Mouse (Mus musculus): ENCODE results near the gene Chmp3. TPM values are rescaled to one million over a fixed set of nuclear protein-coding genes. Genes with fewer than 3 reads are reported as not detected.

Gene Chmp3
- polyA plus RNA-seq, 1 experiment: 53.9 TPM

DNA sequence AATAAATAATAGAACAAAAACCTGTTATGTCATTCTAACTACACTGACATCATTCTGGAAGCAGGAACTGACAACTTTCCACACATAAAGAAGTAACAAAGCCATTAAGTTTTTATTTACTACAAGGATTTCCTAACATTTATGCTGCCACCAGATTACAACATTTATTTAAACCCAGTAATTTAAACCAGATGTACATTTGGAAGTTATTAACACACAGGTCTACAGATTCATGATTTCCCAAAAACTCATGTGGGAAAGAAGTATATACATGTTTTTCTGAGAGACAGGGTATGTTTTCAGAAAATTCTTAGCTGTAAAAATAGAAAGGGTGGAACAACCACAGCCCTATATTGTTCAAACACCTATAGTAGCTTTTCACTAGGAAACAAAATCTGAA, 81.1 kb downstream of the Chmp3 start:
- no peak for TF ChIP-seq CTCF (IDR thresholded peaks at IDR 0.05; ENCODE audit: insufficient read depth, low read length)
- TF ChIP-seq POLR2A (IDR thresholded peaks at IDR 0.05; ENCODE audit: borderline replicate concordance, extremely low read depth, low read depth, low read length): no peak
- no peak for DNase-seq

DNA sequence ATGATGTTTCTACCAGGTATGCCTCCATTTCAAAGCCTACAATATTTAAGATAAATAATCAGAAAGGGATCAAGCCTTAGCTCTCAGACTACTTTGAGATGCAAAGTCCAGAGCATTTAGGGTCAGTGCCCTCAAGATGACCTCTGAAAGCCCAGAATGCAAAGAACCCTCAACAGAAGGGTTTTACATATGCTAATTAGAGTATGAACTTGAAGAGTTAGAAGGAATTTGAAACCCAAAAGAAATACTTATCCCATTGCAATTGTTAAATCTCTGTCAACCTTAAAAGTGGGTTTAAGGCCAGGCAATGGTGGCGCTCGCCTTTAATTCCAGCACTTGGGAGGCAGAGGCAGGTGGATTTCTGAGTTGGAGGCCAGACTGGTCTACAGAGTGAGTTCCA, 82.4 kb downstream of the Chmp3 start:
- TF ChIP-seq CTCF (IDR thresholded peaks at IDR 0.05; ENCODE audit: insufficient read depth, low read length) (no peak), POLR2A (IDR thresholded peaks at IDR 0.05; ENCODE audit: borderline replicate concordance, extremely low read depth, low read depth, low read length) (no peak)
- no peak for DNase-seq
- peaks cover 17% of the 10 kb centered on the region for H3K4me1 ChIP-seq (ENCODE audit: control insufficient read depth, insufficient read depth, low read length)
- 95% methylated on average over 2 of the region's 2 CpGs for WGBS
- H3K4me3 ChIP-seq (replicated peaks; ENCODE audit: extremely low read depth, low read depth, low read length): no peak overlapping the region

More for the DNA sequence above, 81.1 kb downstream of the Chmp3 start:
- H3K4me3 ChIP-seq (replicated peaks; ENCODE audit: extremely low read depth, low read depth, low read length): no peak overlapping the region
- H3K4me1 ChIP-seq (ENCODE audit: control insufficient read depth, insufficient read depth, low read length): peaks cover 10% of the 10 kb centered on the region

DNA sequence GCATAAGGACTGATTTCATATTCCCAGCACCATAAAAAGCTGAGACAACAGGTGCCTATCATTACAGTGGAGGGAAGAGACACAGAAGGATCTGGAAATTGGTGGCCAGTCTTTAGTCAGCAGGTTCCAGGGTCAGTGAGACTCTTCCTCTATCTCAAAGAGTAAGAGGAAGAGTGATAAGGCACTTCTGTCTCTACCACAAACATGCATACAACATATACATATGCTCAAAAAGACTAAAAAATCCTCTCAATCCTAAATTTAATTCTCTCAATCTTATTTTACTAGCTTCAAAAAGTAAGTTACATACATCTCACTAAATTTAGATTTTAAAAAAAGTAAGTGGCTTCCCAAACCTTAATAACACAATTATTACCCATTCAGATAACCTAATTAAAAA, 83.7 kb downstream of the Chmp3 start:
- Histone ChIP-seq H3K4me3 (replicated peaks; ENCODE audit: extremely low read depth, low read depth, low read length) (no peak overlapping the region), H3K4me1 (ENCODE audit: control insufficient read depth, insufficient read depth, low read length) (peaks cover 10% of the 10 kb centered on the region)
- TF ChIP-seq POLR2A (IDR thresholded peaks at IDR 0.05; ENCODE audit: borderline replicate concordance, extremely low read depth, low read depth, low read length) (no peak), CTCF (IDR thresholded peaks at IDR 0.05; ENCODE audit: insufficient read depth, low read length) (no peak)
- no peak for DNase-seq

DNA sequence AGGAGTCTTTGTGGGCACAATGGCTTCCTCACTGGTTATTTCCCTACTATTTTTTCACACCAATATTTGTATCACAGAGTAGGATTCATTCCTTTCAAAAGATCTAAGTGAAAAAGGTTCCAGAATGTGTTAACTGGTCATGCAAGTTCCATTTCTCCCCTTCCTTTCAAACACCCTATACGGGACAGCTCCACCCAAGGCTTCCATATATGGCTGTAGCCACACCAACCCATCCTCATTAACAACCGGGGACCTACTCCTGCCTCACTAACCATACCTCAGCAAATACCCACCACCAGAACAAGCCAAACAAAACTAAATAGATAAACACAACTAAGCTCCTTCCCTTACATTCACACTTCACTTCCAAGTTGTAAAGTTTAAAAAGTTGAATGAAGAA, 87.6 kb downstream of the Chmp3 start:
- Histone ChIP-seq H3K4me3 (replicated peaks; ENCODE audit: extremely low read depth, low read depth, low read length) (peak overlapping the region; percentile 97), H3K4me1 (ENCODE audit: control insufficient read depth, insufficient read depth, low read length) (peaks cover 10% of the 10 kb centered on the region)
- 12% methylated on average over 2 of the region's 2 CpGs for WGBS
- no peak for DNase-seq
- no peak for TF ChIP-seq POLR2A (IDR thresholded peaks at IDR 0.05; ENCODE audit: borderline replicate concordance, extremely low read depth, low read depth, low read length)
- no peak for TF ChIP-seq CTCF (IDR thresholded peaks at IDR 0.05; ENCODE audit: insufficient read depth, low read length)

DNA sequence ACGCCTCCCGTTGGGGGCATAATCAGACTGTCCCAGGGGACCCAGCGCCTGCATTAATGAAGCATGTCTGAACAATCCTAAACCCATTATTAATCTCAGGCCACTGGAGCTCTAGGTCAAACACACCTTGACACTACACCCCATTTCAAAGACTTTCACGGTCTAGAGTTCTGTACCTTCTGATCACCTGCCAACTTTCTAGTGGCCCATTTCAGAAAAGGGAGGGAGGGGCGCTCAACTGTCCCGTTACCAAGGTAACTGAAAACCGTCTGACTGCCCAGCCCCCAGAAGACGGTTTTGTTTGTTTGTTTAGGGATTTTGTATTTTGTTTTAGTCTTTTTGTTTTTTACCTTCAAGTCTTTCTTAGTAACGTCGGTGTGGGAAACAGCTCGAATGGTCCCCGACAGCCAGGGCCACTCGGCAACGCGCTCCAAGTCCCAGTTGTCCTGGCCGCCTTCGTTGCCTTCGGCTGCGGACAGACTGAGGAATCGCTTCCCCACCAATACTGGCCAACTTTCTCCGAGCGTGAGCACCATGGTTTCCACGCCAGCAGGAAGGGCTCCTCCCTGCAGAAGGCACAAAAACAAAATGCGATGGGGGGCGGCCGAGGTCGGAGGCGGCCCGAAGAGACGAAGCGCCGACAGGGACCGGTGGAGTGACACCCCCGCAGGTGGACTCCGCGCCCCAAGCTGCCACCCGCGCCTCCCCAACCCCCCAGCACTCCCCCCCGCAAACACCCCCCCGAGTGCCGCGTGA, 88.3 kb downstream of the Chmp3 start:
- TF ChIP-seq CTCF (IDR thresholded peaks at IDR 0.05; ENCODE audit: insufficient read depth, low read length): no peak
- no peak for TF ChIP-seq POLR2A (IDR thresholded peaks at IDR 0.05; ENCODE audit: borderline replicate concordance, extremely low read depth, low read depth, low read length)
- Histone ChIP-seq H3K4me1 (ENCODE audit: control insufficient read depth, insufficient read depth, low read length) (peaks cover 10% of the 10 kb centered on the region), H3K4me3 (replicated peaks; ENCODE audit: extremely low read depth, low read depth, low read length) (peak overlapping the region; percentile 97)
- 2% methylated on average over 41 of the region's 42 CpGs for WGBS
- DNase-seq: peak; percentile 66

Other genes starting within 250 kb of the Chmp3 start
- 2.3 and 7.0 TPM in 2 replicates for gene Smyd1, start 221.6 kb upstream of the Chmp3 start, polyA plus RNA-seq (2012; rRNA removed)
- gene Cd8b1, start 221.0 kb upstream of the Chmp3 start, polyA plus RNA-seq (2012; rRNA removed): 2.5 and 3.0 TPM in 2 replicates
- 1.4 and 2.4 TPM in 2 replicates for gene Cd8a, start 170.4 kb upstream of the Chmp3 start, polyA plus RNA-seq (2012; rRNA removed)
- 17.0 and 26.4 TPM in 2 replicates for gene Rmnd5a, start 103.2 kb upstream of the Chmp3 start, polyA plus RNA-seq (2012; rRNA removed)
- 14.7 and 21.4 TPM in 2 replicates for gene Rnf103, start 49.9 kb upstream of the Chmp3 start, polyA plus RNA-seq (2012; rRNA removed)
- gene Kdm3a, start 89.2 kb downstream of the Chmp3 start, polyA plus RNA-seq (2012; rRNA removed): 11.3 and 16.5 TPM in 2 replicates
- gene Reep1, start 163.8 kb downstream of the Chmp3 start, polyA plus RNA-seq (2012; rRNA removed): 5.3 and 6.7 TPM in 2 replicates